Mouse (Mus musculus): ENCODE measurements around the gene Rbm6.

- TF ChIP-seq CTCF (IDR thresholded peaks at IDR 0.05; ENCODE audit: extremely low read depth, insufficient read depth, low read length): no peak
- TF ChIP-seq POLR2A (IDR thresholded peaks at IDR 0.05; ENCODE audit: extremely low read depth, insufficient read depth, low read length): no peak
These were observed 60.9 kb downstream of the Rbm6 start for GRCm38 (mm10) chr9:107812132-107812531.

Measured in cortical plate, adult 2 months (tissue).